Mouse (Mus musculus) C3H10T1/2 (cell line): ENCODE data around the gene 4930407I10Rik. TPM values are rescaled to one million over a fixed set of nuclear protein-coding genes. Genes with fewer than 3 reads are reported as not detected.

Experiments used
- polyA plus RNA-seq, 2 experiments: library from polyadenylated mRNA; unstranded; fragments of >200 nt; fragmentation: generic; extraction: Trizol; gene quantifications; one replicate each; pipeline ENCODE4 v1.2.1; 2012; ENCODE audit warnings: missing spikeins in 2 of 2

The 4930407I10Rik gene
- polyA plus RNA-seq: under 1 TPM in 1 of 2 experiments, not detected in 1; 0.01 TPM

DNA sequence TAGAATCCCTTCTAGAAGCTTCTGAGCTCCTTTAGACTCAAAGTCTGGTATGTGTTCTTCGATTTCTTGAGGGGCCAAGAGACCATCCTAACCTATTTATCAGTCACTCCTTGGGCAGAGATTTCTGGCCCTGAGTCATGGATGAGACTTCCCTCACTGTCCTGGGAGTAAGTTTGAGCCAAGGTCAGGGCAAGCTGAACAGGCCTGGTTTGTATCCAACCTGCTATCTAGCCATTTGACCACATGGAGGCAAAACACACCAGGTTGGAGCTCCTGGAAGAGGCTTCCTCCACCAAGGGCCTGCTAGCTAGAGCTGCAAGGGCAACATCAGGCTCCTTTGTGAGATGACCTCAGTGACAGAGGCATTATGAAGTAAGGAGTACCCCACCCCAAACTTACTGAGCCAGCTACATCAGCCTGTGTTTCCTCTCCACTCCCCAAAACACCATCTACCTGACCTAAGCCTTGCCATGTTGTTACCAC lies at the start of gene 4930407I10Rik:
TSS of gene 4930407I10Rik (plus strand) at position 433 of the 483 bp plus-strand sequence.

DNA sequence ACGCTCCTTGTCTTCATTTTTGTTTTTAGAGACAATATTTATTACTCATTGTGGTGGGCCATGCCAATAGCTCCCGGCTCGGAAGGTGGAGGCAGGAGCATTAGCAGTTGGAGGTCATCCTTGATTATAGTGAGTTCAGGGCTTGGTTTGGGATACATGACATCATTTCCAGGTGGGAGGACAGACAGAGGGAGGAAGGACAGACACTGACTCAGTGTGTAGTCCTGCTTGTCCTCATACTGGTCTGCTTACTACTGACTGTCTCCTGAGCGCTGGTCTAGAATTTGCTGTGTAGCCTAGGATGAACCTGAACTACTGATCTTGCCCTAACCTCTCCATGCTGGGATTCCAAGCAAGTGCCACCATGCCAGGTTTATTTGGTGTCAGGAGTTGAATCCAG lies 25.2 kb upstream of the 4930407I10Rik start, which contains the start of gene Desi1:
TSS of gene Desi1 (minus strand) at position 101 of the 400 bp plus-strand sequence.

DNA sequence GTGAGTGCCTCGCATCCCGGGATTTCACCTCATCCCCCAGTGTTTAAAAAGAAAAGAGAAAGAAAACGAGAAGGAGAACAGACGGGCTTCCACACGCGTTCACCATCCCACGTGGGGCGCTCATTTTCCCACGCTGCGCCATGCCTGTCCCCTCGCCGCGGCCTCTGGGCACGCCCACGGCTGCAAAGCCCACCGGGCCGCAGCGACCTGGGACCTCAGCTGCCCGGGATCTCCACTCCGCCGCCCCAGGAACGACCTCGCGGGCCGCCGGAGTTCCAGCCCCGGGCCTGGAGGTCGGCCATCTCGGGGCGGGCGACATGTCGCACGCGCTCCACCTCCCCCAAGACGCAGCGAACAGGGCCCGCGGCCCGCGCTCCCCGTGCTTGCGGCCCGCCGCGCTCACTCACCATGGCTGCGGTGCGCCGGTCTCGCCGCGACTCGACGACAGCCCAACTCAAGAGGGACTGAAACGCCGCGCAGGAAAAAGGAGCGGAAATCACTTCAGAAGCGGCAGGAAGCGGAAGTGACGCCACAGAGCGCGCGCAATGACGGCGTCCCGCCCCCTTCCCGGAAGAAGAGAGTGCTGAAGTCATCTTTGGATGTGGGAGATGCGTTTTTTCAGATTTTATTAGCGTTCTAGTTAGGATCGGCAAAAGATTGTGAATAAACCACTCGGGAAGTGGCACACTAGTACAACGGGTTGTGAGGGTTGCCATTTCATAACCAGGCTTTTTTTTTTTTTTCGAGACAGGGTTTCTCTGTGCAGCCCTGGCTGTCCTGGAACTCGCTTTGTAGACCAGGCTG lies 11.7 kb upstream of the 4930407I10Rik start, which contains the start of gene Snu13:
TSS of gene Snu13 (minus strand) at position 519 of the 804 bp plus-strand sequence.

GRCm38 (mm10) chr15:82069898-82070297 lies 10.9 kb downstream of the 4930407I10Rik start, which contains the start of gene Mei1:
Mei1 (plus strand) TSS chr15:82069996.

Other genes with a start within 250 kb of the 4930407I10Rik start
- 10 to 100 TPM in 1 of 2 experiments, 1 to 10 TPM in 1; 4.6 to 27.0 TPM for gene Tob2, start 200.4 kb upstream of the 4930407I10Rik start, polyA plus RNA-seq
- 100 to 1,000 TPM in 1 of 2 experiments, 10 to 100 TPM in 1; 74.6 to 139 TPM for gene Phf5a, start 187.2 kb upstream of the 4930407I10Rik start, polyA plus RNA-seq
- 100 to 1,000 TPM; 146 to 306 TPM for gene Aco2, start 186.8 kb upstream of the 4930407I10Rik start, polyA plus RNA-seq
- 100 to 1,000 TPM; 125 to 258 TPM for gene Polr3h, start 132.9 kb upstream of the 4930407I10Rik start, polyA plus RNA-seq
- gene Csdc2, start 122.4 kb upstream of the 4930407I10Rik start, polyA plus RNA-seq: 1 to 10 TPM in 1 of 2 experiments, under 1 TPM in 1; 0.05 to 2.0 TPM
- 100 to 1,000 TPM; 110 to 119 TPM for gene Pmm1, start 98.2 kb upstream of the 4930407I10Rik start, polyA plus RNA-seq
- not detected for gene 1700029P11Rik, start 78.6 kb upstream of the 4930407I10Rik start, polyA plus RNA-seq
- gene Xrcc6, start 71.3 kb upstream of the 4930407I10Rik start, polyA plus RNA-seq: 10 to 100 TPM; 23.7 to 40.7 TPM
- 10 to 100 TPM; 28.2 to 46.7 TPM for gene Desi1, start 25.3 kb upstream of the 4930407I10Rik start, polyA plus RNA-seq
- 100 to 1,000 TPM; 121 to 181 TPM for gene Snu13, start 11.6 kb upstream of the 4930407I10Rik start, polyA plus RNA-seq
- under 1 TPM in 1 of 2 experiments, not detected in 1; 0.01 TPM for gene Mei1, start 10.8 kb downstream of the 4930407I10Rik start, polyA plus RNA-seq
- gene Ccdc134, start 68.8 kb downstream of the 4930407I10Rik start, polyA plus RNA-seq: 10 to 100 TPM in 1 of 2 experiments, 1 to 10 TPM in 1; 6.5 to 13.8 TPM
- gene Srebf2, start 88.0 kb downstream of the 4930407I10Rik start, polyA plus RNA-seq: 100 to 1,000 TPM in 1 of 2 experiments, 10 to 100 TPM in 1; 70.2 to 128 TPM
- under 1 TPM in 1 of 2 experiments, not detected in 1; 0.28 TPM for gene Shisa8, start 153.7 kb downstream of the 4930407I10Rik start, polyA plus RNA-seq
- under 1 TPM in 1 of 2 experiments, not detected in 1; 0.61 TPM for gene Tnfrsf13c, start 165.2 kb downstream of the 4930407I10Rik start, polyA plus RNA-seq
- 100 to 1,000 TPM; 147 to 179 TPM for gene Cenpm, start 185.6 kb downstream of the 4930407I10Rik start, polyA plus RNA-seq
- not detected for gene 1500009C09Rik, start 193.2 kb downstream of the 4930407I10Rik start, polyA plus RNA-seq
- gene Sept3, start 215.7 kb downstream of the 4930407I10Rik start, polyA plus RNA-seq: under 1 TPM in 1 of 2 experiments, not detected in 1; 0.04 TPM
- gene Wbp2nl, start 239.8 kb downstream of the 4930407I10Rik start, polyA plus RNA-seq: not detected